Mouse (Mus musculus) cerebellum, adult 11 months (tissue): ENCODE measurements around the gene Ms4a7.
"Not testable (repeated sequence)": the region's sequence is repeated elsewhere in the genome, so short reads cannot be mapped to it uniquely, and the experiment has no call there.

Experiments
- DNase-seq: peaks from one replicate; pipeline ENCODE4 v3.0.0; 2022

The Ms4a7 gene

GRCm38 (mm10) chr19:11335932-11336331 lies at the start of gene Ms4a7:
Ms4a7 (minus strand) TSS chr19:11336146.
- DNase-seq = no peak

- no peak for DNase-seq
These were observed 40.5 kb upstream of the Ms4a7 start for GRCm38 (mm10) chr19:11376399-11376798.

GRCm38 (mm10) chr19:11375273-11375672 lies 39.3 kb upstream of the Ms4a7 start, which contains the start of gene Ms4a4a:
Ms4a4a (plus strand) TSS chr19:11375523.
- no peak for DNase-seq

- DNase-seq = no peak
These were observed 35.2 kb upstream of the Ms4a7 start for GRCm38 (mm10) chr19:11371181-11371580.

- DNase-seq = no peak
These were observed 32.4 kb upstream of the Ms4a7 start for GRCm38 (mm10) chr19:11368310-11368709.

- no peak for DNase-seq
These were observed 26.1 kb upstream of the Ms4a7 start for GRCm38 (mm10) chr19:11362002-11362401.

- DNase-seq = no peak
These were observed 24.2 kb upstream of the Ms4a7 start for GRCm38 (mm10) chr19:11360106-11360505.

GRCm38 (mm10) chr19:11355730-11356129 lies 19.8 kb upstream of the Ms4a7 start:
- no peak for DNase-seq

GRCm38 (mm10) chr19:11351878-11352277 lies 15.9 kb upstream of the Ms4a7 start:
- DNase-seq = no peak

- DNase-seq = no peak
These were observed 13.9 kb upstream of the Ms4a7 start for GRCm38 (mm10) chr19:11349698-11350481.

- no peak for DNase-seq
These were observed 8.0 kb upstream of the Ms4a7 start for GRCm38 (mm10) chr19:11343992-11344391.

- no peak for DNase-seq
These were observed 7.2 kb upstream of the Ms4a7 start for GRCm38 (mm10) chr19:11343147-11343546.

- no peak for DNase-seq
These were observed 14.8 kb downstream of the Ms4a7 start for GRCm38 (mm10) chr19:11321123-11321522.

GRCm38 (mm10) chr19:11316786-11317185 lies 19.2 kb downstream of the Ms4a7 start:
- DNase-seq = no peak

- no peak for DNase-seq
These were observed 21.6 kb downstream of the Ms4a7 start, which contains the start of gene Ms4a14 for GRCm38 (mm10) chr19:11314354-11314753. Ms4a14 (minus strand) TSS chr19:11314454.

GRCm38 (mm10) chr19:11308888-11309287 lies 27.1 kb downstream of the Ms4a7 start:
- no peak for DNase-seq

- not testable (repeated sequence) for DNase-seq
These were observed 36.4 kb downstream of the Ms4a7 start for GRCm38 (mm10) chr19:11299529-11299928.

GRCm38 (mm10) chr19:11298939-11299338 lies 37.0 kb downstream of the Ms4a7 start:
- no peak for DNase-seq

- DNase-seq = not testable (repeated sequence)
These were observed 42.3 kb downstream of the Ms4a7 start for GRCm38 (mm10) chr19:11293616-11294015.

- no peak for DNase-seq
These were observed 43.0 kb downstream of the Ms4a7 start for GRCm38 (mm10) chr19:11292990-11293389.

GRCm38 (mm10) chr19:11283773-11284172 lies 52.2 kb downstream of the Ms4a7 start, which contains the start of gene Ms4a5:
Ms4a5 (minus strand) TSS chr19:11283873.
- DNase-seq = no peak

- DNase-seq = no peak
These were observed 55.7 kb downstream of the Ms4a7 start for GRCm38 (mm10) chr19:11280223-11280622.

- no peak for DNase-seq
These were observed 59.5 kb downstream of the Ms4a7 start for GRCm38 (mm10) chr19:11276431-11276830.
